Mouse (Mus musculus): ENCODE measurements around the gene Tmed8. TPM values are rescaled to one million over a fixed set of nuclear protein-coding genes. Genes with fewer than 3 reads are reported as not detected.

Tmed8 gene
- polyA plus RNA-seq, 1 experiment from 2014 or later: 1.6 TPM

GRCm38 (mm10) chr12:87132784-87133183 is 67.5 kb downstream of the Tmed8 start:
- no peak overlapping the region for H3K4me3 ChIP-seq
- H3K9me3 ChIP-seq (replicated peaks): no peaks in the 10 kb centered on the region
- H3K4me1 ChIP-seq (replicated peaks): peaks cover 5% of the 10 kb centered on the region; the same call in 1 of the 2 replicates
- no peak overlapping the region for H3K27ac ChIP-seq
- no peak overlapping the region for H3K4me2 ChIP-seq
- no peaks in the 10 kb centered on the region for H3K27me3 ChIP-seq
- H3K36me3 ChIP-seq: peaks cover 15% of the 10 kb centered on the region
- ATAC-seq (replicated peaks; ENCODE audit: insufficient number of reproducible peaks, insufficient read depth, low FRiP score, low read depth): no peak
- no peak overlapping the region for H3K9ac ChIP-seq
- 65% methylated on average over 9 of the region's 9 CpGs for WGBS

- Histone ChIP-seq H3K4me1 (replicated peaks) (peaks cover 5% of the 10 kb centered on the region; the same call in 1 of the 2 replicates), H3K4me3 (no peak overlapping the region), H3K9ac (no peak overlapping the region), H3K27me3 (no peaks in the 10 kb centered on the region), H3K27ac (no peak overlapping the region), H3K4me2 (no peak overlapping the region), H3K36me3 (peaks cover 15% of the 10 kb centered on the region), H3K9me3 (replicated peaks) (no peaks in the 10 kb centered on the region)
- ATAC-seq (replicated peaks; ENCODE audit: insufficient number of reproducible peaks, insufficient read depth, low FRiP score, low read depth): no peak
- WGBS: 73% methylated on average over 6 of the region's 6 CpGs
These were observed 68.0 kb downstream of the Tmed8 start for GRCm38 (mm10) chr12:87132210-87132609.

GRCm38 (mm10) chr12:87131619-87132018 is 68.6 kb downstream of the Tmed8 start:
- no peaks in the 10 kb centered on the region for H3K27me3 ChIP-seq
- no peak for ATAC-seq (replicated peaks; ENCODE audit: insufficient number of reproducible peaks, insufficient read depth, low FRiP score, low read depth)
- peaks cover 15% of the 10 kb centered on the region for H3K36me3 ChIP-seq
- no peaks in the 10 kb centered on the region for H3K9me3 ChIP-seq (replicated peaks)
- H3K4me1 ChIP-seq (replicated peaks): peaks cover 5% of the 10 kb centered on the region; the same call in 1 of the 2 replicates
- 44% methylated on average over 3 of the region's 3 CpGs for WGBS
- H3K4me3 ChIP-seq: no peak overlapping the region
- no peak overlapping the region for H3K27ac ChIP-seq
- no peak overlapping the region for H3K9ac ChIP-seq
- no peak overlapping the region for H3K4me2 ChIP-seq

GRCm38 (mm10) chr12:87131181-87131580 is 69.1 kb downstream of the Tmed8 start:
- H3K4me2 ChIP-seq: no peak overlapping the region
- ATAC-seq (replicated peaks; ENCODE audit: insufficient number of reproducible peaks, insufficient read depth, low FRiP score, low read depth): no peak
- H3K4me1 ChIP-seq (replicated peaks): peaks cover 5% of the 10 kb centered on the region; the same call in 1 of the 2 replicates
- peaks cover 15% of the 10 kb centered on the region for H3K36me3 ChIP-seq
- WGBS: 50% methylated on average over 2 of the region's 2 CpGs
- H3K27me3 ChIP-seq: no peaks in the 10 kb centered on the region
- H3K9me3 ChIP-seq (replicated peaks): no peaks in the 10 kb centered on the region
- no peak overlapping the region for H3K27ac ChIP-seq
- no peak overlapping the region for H3K9ac ChIP-seq
- no peak overlapping the region for H3K4me3 ChIP-seq

- ATAC-seq (replicated peaks; ENCODE audit: insufficient number of reproducible peaks, insufficient read depth, low FRiP score, low read depth): no peak
- H3K4me1 ChIP-seq (replicated peaks): peaks cover 5% of the 10 kb centered on the region; the same call in 1 of the 2 replicates
- H3K36me3 ChIP-seq: peaks cover 15% of the 10 kb centered on the region
- WGBS: 94% methylated on average over 4 of the region's 4 CpGs
- H3K27me3 ChIP-seq: no peaks in the 10 kb centered on the region
- H3K4me2 ChIP-seq: no peak overlapping the region
- no peak overlapping the region for H3K27ac ChIP-seq
- no peaks in the 10 kb centered on the region for H3K9me3 ChIP-seq (replicated peaks)
- no peak overlapping the region for H3K4me3 ChIP-seq
- no peak overlapping the region for H3K9ac ChIP-seq
These were observed 70.0 kb downstream of the Tmed8 start for GRCm38 (mm10) chr12:87130224-87130623.

- ATAC-seq (replicated peaks; ENCODE audit: insufficient number of reproducible peaks, insufficient read depth, low FRiP score, low read depth): no peak
- Histone ChIP-seq H3K4me2 (no peak overlapping the region), H3K27me3 (no peaks in the 10 kb centered on the region), H3K4me3 (no peak overlapping the region), H3K9ac (no peak overlapping the region), H3K36me3 (peaks cover 24% of the 10 kb centered on the region), H3K27ac (no peak overlapping the region), H3K9me3 (replicated peaks) (no peaks in the 10 kb centered on the region), H3K4me1 (replicated peaks) (peaks cover 5% of the 10 kb centered on the region; the same call in 1 of the 2 replicates)
- 73% methylated on average over 4 of the region's 4 CpGs for WGBS
These were observed 73.0 kb downstream of the Tmed8 start for GRCm38 (mm10) chr12:87127256-87127655.

GRCm38 (mm10) chr12:87121918-87122589 is 78.2 kb downstream of the Tmed8 start:
- Histone ChIP-seq H3K4me1 (replicated peaks) (no peaks in the 10 kb centered on the region), H3K9ac (no peak overlapping the region), H3K4me3 (no peak overlapping the region), H3K4me2 (no peak overlapping the region), H3K27me3 (no peaks in the 10 kb centered on the region), H3K9me3 (replicated peaks) (no peaks in the 10 kb centered on the region), H3K27ac (no peak overlapping the region), H3K36me3 (peaks cover 41% of the 10 kb centered on the region)
- WGBS: 73% methylated on average over 4 of the region's 4 CpGs
- no peak for ATAC-seq (replicated peaks; ENCODE audit: insufficient number of reproducible peaks, insufficient read depth, low FRiP score, low read depth)

Other genes starting within 250 kb of the Tmed8 start
- gene Zdhhc22, start 210.0 kb downstream of the Tmed8 start, polyA plus RNA-seq (2015; fragmentation: Nextera tagmentation; extraction: Ambion mirVana): 0.06 TPM in 1 of 2 replicates, not detected in the other
- gene Tmem63c, start 179.1 kb downstream of the Tmed8 start, polyA plus RNA-seq (2015; fragmentation: Nextera tagmentation; extraction: Ambion mirVana): 0.05 and 0.10 TPM in 2 replicates
- gene Ngb, start 97.9 kb downstream of the Tmed8 start, polyA plus RNA-seq (2015; fragmentation: Nextera tagmentation; extraction: Ambion mirVana): 0.31 and 0.56 TPM in 2 replicates
- 29.4 and 31.0 TPM in 2 replicates for gene Gstz1, start 53.3 kb downstream of the Tmed8 start, polyA plus RNA-seq (2015; fragmentation: Nextera tagmentation; extraction: Ambion mirVana)
- 10.4 and 12.8 TPM in 2 replicates for gene Pomt2, start 52.5 kb downstream of the Tmed8 start, polyA plus RNA-seq (2015; fragmentation: Nextera tagmentation; extraction: Ambion mirVana)
- gene Samd15, start 731 bp downstream of the Tmed8 start, polyA plus RNA-seq (2015; fragmentation: Nextera tagmentation; extraction: Ambion mirVana): 0.78 and 1.6 TPM in 2 replicates
- 0.47 and 0.74 TPM in 2 replicates for gene Noxred1, start 38.3 kb upstream of the Tmed8 start, polyA plus RNA-seq (2015; fragmentation: Nextera tagmentation; extraction: Ambion mirVana)
- gene Vipas39, start 65.8 kb upstream of the Tmed8 start, polyA plus RNA-seq (2015; fragmentation: Nextera tagmentation; extraction: Ambion mirVana): 29.8 and 37.7 TPM in 2 replicates
- gene Ahsa1, start 66.0 kb upstream of the Tmed8 start, polyA plus RNA-seq (2015; fragmentation: Nextera tagmentation; extraction: Ambion mirVana): 175 and 176 TPM in 2 replicates
- 0.44 and 0.58 TPM in 2 replicates for gene Ism2, start 99.3 kb upstream of the Tmed8 start, polyA plus RNA-seq (2015; fragmentation: Nextera tagmentation; extraction: Ambion mirVana)
- 62.8 and 66.7 TPM in 2 replicates for gene Sptlc2, start 187.9 kb upstream of the Tmed8 start, polyA plus RNA-seq (2015; fragmentation: Nextera tagmentation; extraction: Ambion mirVana)
- 221 and 261 TPM in 2 replicates for gene Slirp, start 243.4 kb upstream of the Tmed8 start, polyA plus RNA-seq (2015; fragmentation: Nextera tagmentation; extraction: Ambion mirVana)
- 33.4 and 35.6 TPM in 2 replicates for gene Alkbh1, start 243.6 kb upstream of the Tmed8 start, polyA plus RNA-seq (2015; fragmentation: Nextera tagmentation; extraction: Ambion mirVana)